Comparison of ENCODE assay signal across 9 mouse cellular contexts in genomic region chr4:129190538-129190937, GRCm38 (mm10). TPM values are rescaled to one million over a fixed set of nuclear protein-coding genes. Genes with fewer than 3 reads are reported as not detected.
DNase-seq lines count a peak whose midpoint lies in the region; ATAC-seq lines count a peak whose summit lies in the region.
"Had no signal": no experiment of that assay in that cellular context is flagged by ENCODE, and none has a peak within 500 bp of the region (broad histone marks: within the 10 kb centered on the region; RNA-seq: fewer than 3 reads in every experiment).

No protein-coding gene starts in this region.

- no peaks in the 10 kb centered on the region for H3K9me3 ChIP-seq in lung, embryonic 16.5 days (ENCODE audit: control insufficient read depth, low read length)
- no peaks in the 10 kb centered on the region for H3K9me3 ChIP-seq in heart, embryonic 11.5 days (replicated peaks; ENCODE audit: control insufficient read depth, low read length)
- H3K9me3 ChIP-seq in limb, embryonic 11.5 days (ENCODE audit: control insufficient read depth, low read length): no peaks in the 10 kb centered on the region
- H3K9me3 ChIP-seq in neural tube, embryonic 13.5 days: no peaks in the 10 kb centered on the region

- H3K4me3 ChIP-seq in lung, embryonic 16.5 days (ENCODE audit: low read length): peak overlapping the region; percentile 78
- peak overlapping the region; percentile 92 for H3K4me3 ChIP-seq in heart, embryonic 11.5 days (ENCODE audit: low read depth, low read length)
- peak overlapping the region; percentile 94 for H3K4me3 ChIP-seq in limb, embryonic 11.5 days (ENCODE audit: low read depth, low read length)
- H3K4me3 ChIP-seq in neural tube, embryonic 13.5 days: peak overlapping the region; percentile 79

- no peak for ATAC-seq in lung, embryonic 16.5 days (ENCODE audit: low read depth)
- ATAC-seq in heart, embryonic 11.5 days (replicated peaks; ENCODE audit: insufficient number of reproducible peaks, low FRiP score, low TSS enrichment): no peak
- ATAC-seq in limb, embryonic 11.5 days (ENCODE audit: insufficient number of reproducible peaks, low FRiP score, low TSS enrichment, low read depth): no peak
- no peak for ATAC-seq in neural tube, embryonic 13.5 days (ENCODE audit: low read depth)

- peaks cover 21% of the 10 kb centered on the region for H3K4me1 ChIP-seq in lung, embryonic 16.5 days (replicated peaks; ENCODE audit: control insufficient read depth, insufficient read depth, low read length)
- H3K4me1 ChIP-seq in heart, embryonic 11.5 days (ENCODE audit: control insufficient read depth, insufficient read depth, low read length): peaks cover 19% of the 10 kb centered on the region
- H3K4me1 ChIP-seq in limb, embryonic 11.5 days (ENCODE audit: control insufficient read depth, insufficient read depth, low read length): peaks cover 12% of the 10 kb centered on the region
- H3K4me1 ChIP-seq in neural tube, embryonic 13.5 days (replicated peaks): peaks cover 35% of the 10 kb centered on the region

- DNase-seq in lung, postnatal 10 days: no peak
- DNase-seq in brain, adult 2 months (ENCODE audit: low read depth, low spot score): peak; percentile 35
- DNase-seq in limb, embryonic 11.5 days (ENCODE audit: low spot score): no peak
- DNase-seq in gastrocnemius, adult 8-10 months (ENCODE audit: low spot score in 2 of 2): no peak
- no peak for DNase-seq in gastrocnemius, adult 18-20 months (ENCODE audit: low spot score)

- 1% methylated on average over 12 of the region's 12 CpGs for WGBS in lung, embryonic 16.5 days
- WGBS in heart, embryonic 11.5 days (ENCODE audit: insufficient replicate concordance): 7% methylated on average over 12 of the region's 12 CpGs
- 7% methylated on average over 12 of the region's 12 CpGs for WGBS in limb, embryonic 11.5 days
- 6% methylated on average over 12 of the region's 12 CpGs for WGBS in neural tube, embryonic 13.5 days

- H3K9ac ChIP-seq in lung, embryonic 16.5 days (ENCODE audit: low read length): peak overlapping the region; percentile 78
- peak overlapping the region; percentile 79 for H3K9ac ChIP-seq in heart, embryonic 11.5 days (ENCODE audit: low read depth, low read length)
- H3K9ac ChIP-seq in limb, embryonic 11.5 days (ENCODE audit: low read length): peak overlapping the region; percentile 61
- H3K9ac ChIP-seq in neural tube, embryonic 13.5 days: peak overlapping the region; percentile 85

- no peaks in the 10 kb centered on the region for H3K36me3 ChIP-seq in lung, embryonic 16.5 days (ENCODE audit: control insufficient read depth, insufficient read depth, low read length)
- H3K36me3 ChIP-seq in heart, embryonic 11.5 days (ENCODE audit: control insufficient read depth, insufficient read depth, low read length): peaks cover 2% of the 10 kb centered on the region; the same call in 1 of the 2 replicates
- no peaks in the 10 kb centered on the region for H3K36me3 ChIP-seq in limb, embryonic 11.5 days (ENCODE audit: control insufficient read depth, insufficient read depth, low read length)
- peaks cover 12% of the 10 kb centered on the region for H3K36me3 ChIP-seq in neural tube, embryonic 13.5 days

- peak overlapping the region; percentile 67 for H3K27ac ChIP-seq in lung, embryonic 16.5 days (ENCODE audit: low read length)
- H3K27ac ChIP-seq in heart, embryonic 11.5 days (ENCODE audit: low read depth, low read length): peak overlapping the region; percentile 74; the same call in 1 of the 2 replicates
- H3K27ac ChIP-seq in limb, embryonic 11.5 days (replicated peaks; ENCODE audit: low read depth, low read length): no peak overlapping the region
- peak overlapping the region; percentile 88 for H3K27ac ChIP-seq in neural tube, embryonic 13.5 days (replicated peaks)

- H3K27me3 ChIP-seq in lung, embryonic 16.5 days (ENCODE audit: control insufficient read depth, insufficient read depth, low read depth, low read length): no peaks in the 10 kb centered on the region
- no peaks in the 10 kb centered on the region for H3K27me3 ChIP-seq in heart, embryonic 11.5 days (ENCODE audit: control insufficient read depth, insufficient read depth, low read length)
- no peaks in the 10 kb centered on the region for H3K27me3 ChIP-seq in limb, embryonic 11.5 days (ENCODE audit: control insufficient read depth, insufficient read depth, low read length)
- H3K27me3 ChIP-seq in neural tube, embryonic 13.5 days: no peaks in the 10 kb centered on the region

- peak overlapping the region; percentile 81 for H3K4me2 ChIP-seq in lung, embryonic 16.5 days (ENCODE audit: low read depth, low read length)
- H3K4me2 ChIP-seq in heart, embryonic 11.5 days: peak overlapping the region; percentile 73
- peak overlapping the region; percentile 77 for H3K4me2 ChIP-seq in limb, embryonic 11.5 days (ENCODE audit: low read depth, severe bottlenecking)
- peak overlapping the region; percentile 90 for H3K4me2 ChIP-seq in neural tube, embryonic 13.5 days

RNA-seq across cellular contexts. Expression of gene Yars, which starts 1.0 kb away (rescaled TPM):
- polyA plus RNA-seq in lung, embryonic 16.5 days (2015; fragmentation: Nextera tagmentation; extraction: Ambion mirVana): 58.5 and 61.2 TPM in 2 replicates
- 54.9 and 55.4 TPM in 2 replicates for polyA plus RNA-seq in heart, embryonic 11.5 days (2014; fragmentation: Nextera tagmentation; extraction: Ambion mirVana)
- polyA plus RNA-seq in limb, embryonic 11.5 days (2014; fragmentation: Nextera tagmentation; extraction: Ambion mirVana): 83.1 and 84.8 TPM in 2 replicates
- 106 and 108 TPM in 2 replicates for polyA plus RNA-seq in neural tube, embryonic 13.5 days (2015; fragmentation: Nextera tagmentation; extraction: Ambion mirVana)
- 10 to 100 TPM; 31.2 to 44.4 (median 35.3) TPM for total RNA-seq in gastrocnemius, adult 8-10 months (2022)
- 10 to 100 TPM; 38.8 to 39.5 TPM for total RNA-seq in gastrocnemius, adult 18-20 months (2021)

RNA-seq across cellular contexts. Expression of gene S100pbp, which starts 1.0 kb away (rescaled TPM):
- 15.4 and 15.8 TPM in 2 replicates for polyA plus RNA-seq in lung, embryonic 16.5 days (2015; fragmentation: Nextera tagmentation; extraction: Ambion mirVana)
- 18.6 and 18.7 TPM in 2 replicates for polyA plus RNA-seq in heart, embryonic 11.5 days (2014; fragmentation: Nextera tagmentation; extraction: Ambion mirVana)
- polyA plus RNA-seq in limb, embryonic 11.5 days (2014; fragmentation: Nextera tagmentation; extraction: Ambion mirVana): 30.5 and 32.3 TPM in 2 replicates
- 15.8 and 19.9 TPM in 2 replicates for polyA plus RNA-seq in neural tube, embryonic 13.5 days (2015; fragmentation: Nextera tagmentation; extraction: Ambion mirVana)
- 1 to 10 TPM; 3.8 to 4.6 (median 4.4) TPM for total RNA-seq in gastrocnemius, adult 8-10 months (2022)
- 1 to 10 TPM; 2.9 to 4.1 TPM for total RNA-seq in gastrocnemius, adult 18-20 months (2021)

RNA-seq across cellular contexts. Expression of gene Fndc5, which starts 53.7 kb away (rescaled TPM):
- polyA plus RNA-seq in lung, embryonic 16.5 days (2015; fragmentation: Nextera tagmentation; extraction: Ambion mirVana): 2.2 and 2.9 TPM in 2 replicates
- polyA plus RNA-seq in heart, embryonic 11.5 days (2014; fragmentation: Nextera tagmentation; extraction: Ambion mirVana): 5.3 and 5.4 TPM in 2 replicates
- polyA plus RNA-seq in limb, embryonic 11.5 days (2014; fragmentation: Nextera tagmentation; extraction: Ambion mirVana): 3.7 and 4.5 TPM in 2 replicates
- polyA plus RNA-seq in neural tube, embryonic 13.5 days (2015; fragmentation: Nextera tagmentation; extraction: Ambion mirVana): 24.4 and 24.5 TPM in 2 replicates
- 10 to 100 TPM; 48.3 to 65.7 (median 58.5) TPM for total RNA-seq in gastrocnemius, adult 8-10 months (2022)
- 10 to 100 TPM; 67.3 to 72.7 TPM for total RNA-seq in gastrocnemius, adult 18-20 months (2021)
- total RNA-seq: common myeloid progenitor, adult 5-6 weeks had no signal
